Mouse (Mus musculus): ENCODE measurements around the gene Stk35. TPM values are rescaled to one million over a fixed set of nuclear protein-coding genes. Genes with fewer than 3 reads are reported as not detected.

Stk35 gene
- polyA plus RNA-seq, 1 experiment, result 0.74 TPM

- H3K27me3 ChIP-seq (ENCODE audit: control insufficient read depth), result no peaks in the 10 kb centered on the region
- H3K4me3 ChIP-seq (replicated peaks), result no peak overlapping the region
- TF ChIP-seq TAL1 (IDR thresholded peaks at IDR 0.05; ENCODE audit: low read length), result no peak
- no peak for TF ChIP-seq GATA1 (IDR thresholded peaks at IDR 0.05; ENCODE audit: low read length)
- no peaks in the 10 kb centered on the region for H3K9me3 ChIP-seq (ENCODE audit: control insufficient read depth, low read length)
- no peaks in the 10 kb centered on the region for H3K4me1 ChIP-seq (ENCODE audit: control insufficient read depth)
- H3K36me3 ChIP-seq (ENCODE audit: control insufficient read depth), result no peaks in the 10 kb centered on the region
These were observed 79.5 kb downstream of the Stk35 start for GRCm38 (mm10) chr2:129879817-129880216.

- Histone ChIP-seq H3K9me3 (ENCODE audit: control insufficient read depth, low read length) (no peaks in the 10 kb centered on the region), H3K27me3 (ENCODE audit: control insufficient read depth) (no peaks in the 10 kb centered on the region), H3K4me1 (ENCODE audit: control insufficient read depth) (no peaks in the 10 kb centered on the region), H3K4me3 (replicated peaks) (no peak overlapping the region), H3K36me3 (ENCODE audit: control insufficient read depth) (no peaks in the 10 kb centered on the region)
- no peak for TF ChIP-seq GATA1 (IDR thresholded peaks at IDR 0.05; ENCODE audit: low read length)
- TF ChIP-seq TAL1 (IDR thresholded peaks at IDR 0.05; ENCODE audit: low read length), result no peak
These were observed 79.9 kb downstream of the Stk35 start for GRCm38 (mm10) chr2:129880226-129880625.

GRCm38 (mm10) chr2:129881886-129882285, 81.6 kb downstream of the Stk35 start:
- H3K4me3 ChIP-seq (replicated peaks), result no peak overlapping the region
- H3K9me3 ChIP-seq (ENCODE audit: control insufficient read depth, low read length), result no peaks in the 10 kb centered on the region
- H3K4me1 ChIP-seq (ENCODE audit: control insufficient read depth), result no peaks in the 10 kb centered on the region
- no peaks in the 10 kb centered on the region for H3K36me3 ChIP-seq (ENCODE audit: control insufficient read depth)
- H3K27me3 ChIP-seq (ENCODE audit: control insufficient read depth), result no peaks in the 10 kb centered on the region
- TF ChIP-seq TAL1 (IDR thresholded peaks at IDR 0.05; ENCODE audit: low read length), result no peak
- no peak for TF ChIP-seq GATA1 (IDR thresholded peaks at IDR 0.05; ENCODE audit: low read length)

Other genes with a start within 250 kb of the Stk35 start
- 0.36 and 0.53 TPM in 2 replicates for gene Sirpa, start 207.7 kb upstream of the Stk35 start, polyA plus RNA-seq (2012)
- gene Pdyn, start 100.7 kb upstream of the Stk35 start, polyA plus RNA-seq (2012), result not detected in 2 replicates
- gene Tgm3, start 211.8 kb downstream of the Stk35 start, polyA plus RNA-seq (2012), result not detected in 2 replicates

Measured in erythroblast, embryonic 14.5 days (primary cell).